Mouse (Mus musculus) G1E (cell line): Measurements from ENCODE around the gene Higd2a. TPM values are rescaled to one million over a fixed set of nuclear protein-coding genes. Genes with fewer than 3 reads are reported as not detected.

ENCODE experiments used
- ATAC-seq: 2 replicates; pipeline ENCODE4 v1.8.0; 2016; ENCODE audit warnings: mild to moderate bottlenecking; ENCODE audit not compliant: insufficient number of reproducible peaks, poor library complexity, low FRiP score, severe bottlenecking; ENCODE audit errors: extremely low read depth
- DNase-seq: peaks from one replicate; pipeline ENCODE4 v3.0.0; 2012; ENCODE audit warnings: low spot score
- H3K27me3 ChIP-seq: 2 replicates; pipeline ENCODE4 v1.6.1; 2012; ENCODE audit warnings: mild to moderate bottlenecking, low read length, inconsistent platforms; ENCODE audit not compliant: insufficient read depth
- H3K36me3 ChIP-seq: replicated peaks from 2 replicates; pipeline ENCODE3; 2012; ENCODE audit warnings: mild to moderate bottlenecking, inconsistent platforms
- H3K4me1 ChIP-seq: 2 replicates; pipeline ENCODE4 v1.6.1; 2012; ENCODE audit warnings: low read depth, low read length, inconsistent platforms, mixed read lengths; ENCODE audit not compliant: insufficient read depth
- H3K4me3 ChIP-seq: 2 replicates; pipeline ENCODE4 v1.5.1; 2012; ENCODE audit warnings: low read depth, mild to moderate bottlenecking, inconsistent platforms, low read length, moderate library complexity, mixed read lengths
- H3K9me3 ChIP-seq: replicated peaks from 2 replicates; pipeline ENCODE4 v1.6.1; 2012; ENCODE audit warnings: inconsistent platforms
- CTCF ChIP-seq: IDR thresholded peaks from 2 replicates; pipeline ENCODE4 v1.5.1; 2012; ENCODE audit warnings: low read depth, low read length, inconsistent platforms, mixed read lengths
- GATA1 ChIP-seq: IDR thresholded peaks from 2 replicates; pipeline ENCODE4 v1.6.1; 2012; ENCODE audit warnings: borderline replicate concordance, low read length, inconsistent platforms, mixed read lengths
- GATA2 ChIP-seq: IDR thresholded peaks from 2 replicates; pipeline ENCODE4 v1.6.1; 2012; ENCODE audit warnings: low read depth, low read length, inconsistent platforms, borderline replicate concordance
- POLR2AphosphoS5 ChIP-seq: IDR thresholded peaks from 2 replicates; pipeline ENCODE4 v1.6.1; 2012; ENCODE audit warnings: low read depth, low read length, inconsistent platforms; ENCODE audit not compliant: insufficient replicate concordance
- TAL1 ChIP-seq: conservative IDR thresholded peaks from 2 replicates; pipeline ENCODE4 v1.6.1; 2012; ENCODE audit warnings: low read depth, low read length, inconsistent platforms, mixed read lengths
- polyA plus RNA-seq: library from polyadenylated mRNA; stranded (reverse); fragments of >175 nt; gene quantifications from 2 replicates; pipeline ENCODE4 v1.2.3, GENCODE M21; 2012
- total RNA-seq, 2 experiments: library from RNA; stranded (forward) in 1 of 2; stranded (reverse) in 1 of 2; fragments of 200-1000 nt in 1 of 2; fragments of >200 nt in 1 of 2; fragmentation: Nextera tagmentation in 1 of 2; gene quantifications; 2 replicates each; pipeline ENCODE4 v1.2.3; 2014 to 2017

Higd2a gene
- total RNA-seq (2014; fragmentation: Nextera tagmentation), result 74.0 and 79.3 TPM in 2 replicates
- total RNA-seq (2017), result 65.2 and 67.7 TPM in 2 replicates
- polyA plus RNA-seq, result 26.4 and 84.5 TPM in 2 replicates

DNA sequence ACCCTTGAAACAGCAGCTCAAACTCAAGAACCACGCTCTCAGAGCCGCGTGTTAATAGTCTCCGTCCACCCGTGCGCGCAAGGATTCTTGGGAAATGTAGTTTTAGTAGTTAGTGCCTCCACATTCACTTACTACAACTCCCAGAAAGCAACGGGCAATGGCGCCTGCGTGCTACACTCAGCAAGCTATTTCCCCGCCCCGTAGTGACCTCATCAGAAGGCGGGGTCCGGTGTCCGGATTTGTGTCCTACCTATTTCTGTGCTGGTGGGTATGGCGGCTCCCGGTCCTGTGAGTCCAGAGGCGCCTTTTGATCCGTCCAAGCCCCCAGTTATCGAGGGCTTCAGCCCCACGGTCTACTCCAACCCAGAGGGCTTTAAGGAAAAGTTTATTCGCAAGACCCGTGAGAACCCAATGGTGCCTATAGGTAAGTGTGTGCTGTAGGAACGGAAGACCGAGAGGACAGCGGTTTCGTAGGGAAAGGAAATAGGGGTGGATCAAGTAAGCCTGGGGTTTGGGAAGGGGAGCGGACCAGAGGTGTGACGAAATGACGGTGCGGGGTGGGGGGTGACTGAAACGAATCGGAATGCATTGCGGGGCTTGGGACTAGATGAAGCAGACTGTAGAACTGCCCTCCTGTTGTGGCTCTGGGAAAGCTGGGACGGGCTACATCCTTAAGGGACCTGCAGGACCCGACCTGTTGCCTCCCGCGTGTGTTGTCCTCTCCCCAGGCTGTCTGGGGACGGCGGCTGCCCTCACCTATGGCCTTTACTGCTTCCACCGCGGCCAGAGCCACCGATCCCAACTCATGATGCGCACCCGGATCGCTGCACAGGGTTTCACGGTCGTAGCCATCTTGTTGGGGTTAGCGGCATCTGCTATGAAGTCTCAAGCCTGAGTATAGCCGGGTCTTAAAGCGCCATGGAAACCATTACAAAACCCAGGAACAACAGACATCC is at the start of gene Higd2a, which contains the start of gene Nop16:
Gene Higd2a, plus strand, starts transcription at position 212 of the 956 bp plus-strand sequence.
Gene Nop16, minus strand, starts transcription at position 95 of the 956 bp plus-strand sequence.
- Histone ChIP-seq H3K36me3 (peaks cover 69% of the 10 kb centered on the region), H3K4me1 (peaks cover 36% of the 10 kb centered on the region), H3K9me3 (no peaks in the 10 kb centered on the region), H3K4me3 (peak within 1 kb of the TSS; percentile 96), H3K27me3 (no peaks in the 10 kb centered on the region)
- DNase-seq (peak; percentile 85), ATAC-seq (peak; percentile 94)
- no peak for TF ChIP-seq POLR2AphosphoS5
- no peak for TF ChIP-seq TAL1
- TF ChIP-seq GATA2, result no peak
- no peak for TF ChIP-seq CTCF
- no peak for TF ChIP-seq GATA1

DNA sequence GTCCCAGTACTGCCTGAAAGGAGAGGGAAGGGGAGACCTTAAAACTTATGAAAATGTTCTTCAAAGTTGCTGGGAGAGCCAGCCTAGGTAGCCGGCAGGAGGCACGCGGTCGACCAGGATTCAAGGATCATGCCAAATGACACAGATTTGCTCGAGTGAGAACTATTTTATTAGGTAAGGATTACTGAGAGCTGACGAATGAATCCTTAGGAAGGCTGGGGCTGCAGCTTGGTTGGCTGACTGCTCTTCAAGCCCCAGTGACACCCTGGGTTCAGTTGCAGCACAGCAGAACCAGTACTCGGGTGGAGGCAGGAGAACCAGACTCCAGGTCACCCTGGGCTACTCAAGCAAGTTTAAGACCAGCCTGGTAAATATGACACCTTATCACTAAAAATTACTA is 42.0 kb upstream of the Higd2a start:
- H3K9me3 ChIP-seq, result no peaks in the 10 kb centered on the region
- ATAC-seq (no peak), DNase-seq (no peak)
- H3K4me3 ChIP-seq, result no peak overlapping the region
- no peaks in the 10 kb centered on the region for H3K27me3 ChIP-seq
- H3K4me1 ChIP-seq, result no peaks in the 10 kb centered on the region
- TF ChIP-seq TAL1 (no peak), GATA1 (no peak)
- peaks cover 65% of the 10 kb centered on the region for H3K36me3 ChIP-seq

DNA sequence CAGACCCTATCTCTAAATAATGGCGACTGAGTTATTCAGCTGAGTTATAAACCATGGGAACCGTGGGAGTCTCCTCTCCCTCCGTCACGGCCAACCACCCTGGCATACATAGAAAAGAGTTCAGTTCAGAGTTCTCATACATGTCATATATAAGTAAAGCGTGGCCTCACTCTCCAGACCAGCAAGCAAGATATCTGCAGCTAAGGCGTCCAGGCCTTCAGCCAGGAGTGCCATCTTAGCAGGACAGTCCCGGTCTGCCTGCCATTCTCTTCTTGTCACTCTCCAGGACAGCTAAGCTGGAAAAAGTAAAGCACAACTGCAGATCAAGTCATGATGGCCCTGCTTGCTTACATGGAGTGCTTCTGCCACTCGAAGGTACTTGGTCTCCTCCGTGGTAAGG is 33.8 kb upstream of the Higd2a start:
- Histone ChIP-seq H3K27me3 (no peaks in the 10 kb centered on the region), H3K4me1 (peaks cover 8% of the 10 kb centered on the region; the same call in 1 of the 2 replicates), H3K9me3 (no peaks in the 10 kb centered on the region), H3K36me3 (peaks cover 93% of the 10 kb centered on the region), H3K4me3 (no peak overlapping the region)
- ATAC-seq, result no peak
- no peak for DNase-seq
- TF ChIP-seq GATA1 (no peak), GATA2 (no peak), TAL1 (no peak), POLR2AphosphoS5 (no peak), CTCF (no peak)

DNA sequence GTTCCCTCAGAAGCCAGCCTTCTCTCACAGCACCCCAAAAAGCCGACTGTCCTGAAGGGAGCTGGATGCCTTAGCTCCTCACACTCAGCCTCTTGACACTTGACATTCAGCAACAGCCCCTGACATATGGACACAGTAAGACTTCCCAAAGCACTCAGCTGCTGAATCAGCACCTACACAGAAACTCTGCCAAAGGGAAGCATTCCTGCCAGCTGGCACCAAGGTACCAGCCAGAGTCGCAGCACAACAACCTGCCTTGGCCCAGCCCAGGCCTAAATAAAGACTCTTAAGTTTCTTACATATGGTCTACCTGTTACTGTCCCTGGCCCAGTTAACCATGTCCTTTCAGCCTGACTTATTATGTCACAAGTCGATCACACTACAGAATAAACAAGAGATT is 33.2 kb upstream of the Higd2a start:
- peaks cover 93% of the 10 kb centered on the region for H3K36me3 ChIP-seq
- no peak for TF ChIP-seq GATA1
- no peak for TF ChIP-seq CTCF
- TF ChIP-seq TAL1, result no peak
- no peak for TF ChIP-seq GATA2
- no peak for TF ChIP-seq POLR2AphosphoS5
- H3K27me3 ChIP-seq, result no peaks in the 10 kb centered on the region
- DNase-seq (no peak), ATAC-seq (no peak)
- no peak overlapping the region for H3K4me3 ChIP-seq
- H3K9me3 ChIP-seq, result no peaks in the 10 kb centered on the region
- peaks cover 8% of the 10 kb centered on the region; the same call in 1 of the 2 replicates for H3K4me1 ChIP-seq

DNA sequence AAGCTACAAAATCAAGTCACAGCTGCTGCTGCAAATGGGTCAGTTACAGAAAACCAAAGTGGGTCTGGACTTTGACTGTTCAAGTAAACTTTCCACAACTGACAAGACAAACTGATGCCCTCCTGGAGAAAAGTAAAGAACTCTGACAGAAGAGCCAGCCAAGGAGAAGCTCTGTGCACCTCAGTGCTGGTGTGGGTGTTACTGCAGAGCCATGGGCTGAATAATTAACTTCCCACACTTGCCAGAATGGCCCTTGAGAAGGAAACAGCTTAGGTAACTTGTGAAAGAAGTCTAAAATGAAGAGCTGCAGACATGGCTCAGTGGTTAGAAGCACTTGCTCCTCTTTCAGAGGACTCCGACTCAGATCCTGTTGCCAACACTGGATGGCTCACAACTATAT is 32.4 kb upstream of the Higd2a start:
- Histone ChIP-seq H3K4me3 (no peak overlapping the region), H3K4me1 (peaks cover 12% of the 10 kb centered on the region; the same call in 1 of the 2 replicates), H3K27me3 (no peaks in the 10 kb centered on the region), H3K36me3 (peaks cover 94% of the 10 kb centered on the region), H3K9me3 (no peaks in the 10 kb centered on the region)
- ATAC-seq (no peak), DNase-seq (no peak)
- no peak for TF ChIP-seq POLR2AphosphoS5
- no peak for TF ChIP-seq TAL1
- no peak for TF ChIP-seq GATA1
- TF ChIP-seq CTCF, result no peak
- TF ChIP-seq GATA2, result no peak

DNA sequence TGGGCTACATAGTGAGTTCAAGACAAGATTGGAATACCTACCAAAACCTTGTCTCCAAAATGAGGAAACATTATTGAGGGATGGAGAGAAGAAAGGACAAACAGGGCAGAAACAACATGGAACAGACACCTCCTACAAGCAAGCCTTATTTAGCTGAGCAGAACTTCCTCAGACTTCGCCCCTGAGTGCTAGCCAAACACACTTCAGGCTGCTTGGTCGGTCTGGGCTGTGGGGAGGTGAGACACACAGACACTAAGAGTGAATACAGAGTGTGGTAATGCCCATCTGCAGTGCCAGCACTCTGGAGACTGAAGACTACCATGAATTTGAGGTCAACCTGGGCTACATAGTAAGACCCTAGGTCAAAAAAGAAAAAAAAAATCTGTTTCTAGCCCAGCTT is 30.4 kb upstream of the Higd2a start:
- Histone ChIP-seq H3K4me3 (no peak overlapping the region), H3K4me1 (peaks cover 25% of the 10 kb centered on the region), H3K9me3 (no peaks in the 10 kb centered on the region), H3K27me3 (no peaks in the 10 kb centered on the region), H3K36me3 (peaks cover 89% of the 10 kb centered on the region)
- TF ChIP-seq TAL1, result no peak
- TF ChIP-seq GATA2, result no peak
- no peak for TF ChIP-seq POLR2AphosphoS5
- TF ChIP-seq GATA1, result no peak
- TF ChIP-seq CTCF, result no peak
- DNase-seq, result no peak
- no peak for ATAC-seq
